ENCODE assay signal across 11 mouse cellular contexts in genomic region chr14:33333833-33334232, GRCm38 (mm10).
DNase-seq lines count a peak whose midpoint lies in the region; ATAC-seq and TF ChIP-seq lines count a peak whose summit lies in the region.
"Had no signal": no experiment of that assay in that cellular context is flagged by ENCODE, and none has a peak within 500 bp of the region (broad histone marks: within the 10 kb centered on the region; RNA-seq: fewer than 3 reads in every experiment).

No protein-coding gene starts in this region.

- H3K36me3 ChIP-seq in forebrain, postnatal 0 days (ENCODE audit: insufficient read depth) = no peaks in the 10 kb centered on the region
- no peaks in the 10 kb centered on the region for H3K36me3 ChIP-seq in forebrain, embryonic 12.5 days (replicated peaks)
- H3K36me3 ChIP-seq in midbrain, embryonic 10.5 days = no peaks in the 10 kb centered on the region
- no peaks in the 10 kb centered on the region for H3K36me3 ChIP-seq in midbrain, embryonic 16.5 days (ENCODE audit: control insufficient read depth, insufficient read depth, low read length)
- H3K36me3 ChIP-seq: liver, embryonic 15.5 days had no signal

- H3K27ac ChIP-seq in forebrain, postnatal 0 days (ENCODE audit: low read depth, low read length) = no peak overlapping the region
- H3K27ac ChIP-seq in forebrain, embryonic 12.5 days = no peak overlapping the region
- H3K27ac ChIP-seq in midbrain, embryonic 10.5 days (replicated peaks) = no peak overlapping the region
- H3K27ac ChIP-seq in midbrain, embryonic 16.5 days (ENCODE audit: low read length) = no peak overlapping the region
- H3K27ac ChIP-seq: liver, embryonic 15.5 days had no signal

- no peaks in the 10 kb centered on the region for H3K27me3 ChIP-seq in forebrain, postnatal 0 days (ENCODE audit: insufficient read depth, low read length)
- no peaks in the 10 kb centered on the region for H3K27me3 ChIP-seq in forebrain, embryonic 12.5 days
- no peaks in the 10 kb centered on the region for H3K27me3 ChIP-seq in midbrain, embryonic 10.5 days (ENCODE audit: low read depth, poor library complexity, severe bottlenecking)
- no peaks in the 10 kb centered on the region for H3K27me3 ChIP-seq in midbrain, embryonic 16.5 days (ENCODE audit: control insufficient read depth, insufficient read depth, low read depth, low read length)
- H3K27me3 ChIP-seq: liver, embryonic 15.5 days had no signal

- WGBS in forebrain, postnatal 0 days = 88% methylated on average over 4 of the region's 4 CpGs
- WGBS in forebrain, embryonic 12.5 days = 83% methylated on average over 4 of the region's 4 CpGs
- WGBS in midbrain, embryonic 10.5 days = 81% methylated on average over 4 of the region's 4 CpGs
- WGBS in midbrain, embryonic 16.5 days = 88% methylated on average over 4 of the region's 4 CpGs

- no peak overlapping the region for H3K9ac ChIP-seq in forebrain, postnatal 0 days
- no peak overlapping the region for H3K9ac ChIP-seq in forebrain, embryonic 12.5 days
- no peak overlapping the region for H3K9ac ChIP-seq in midbrain, embryonic 16.5 days (ENCODE audit: low read depth, low read length)
- H3K9ac ChIP-seq: liver, embryonic 15.5 days had no signal

- H3K4me3 ChIP-seq in forebrain, postnatal 0 days (ENCODE audit: low read depth, low read length) = no peak overlapping the region
- no peak overlapping the region for H3K4me3 ChIP-seq in forebrain, embryonic 12.5 days (replicated peaks)
- H3K4me3 ChIP-seq in midbrain, embryonic 10.5 days = no peak overlapping the region
- H3K4me3 ChIP-seq in midbrain, embryonic 16.5 days (ENCODE audit: low read depth, low read length) = no peak overlapping the region
- H3K4me3 ChIP-seq: liver, embryonic 15.5 days had no signal

- peak; percentile 62 for TF ChIP-seq CTCF in forebrain, postnatal 0 days (IDR thresholded peaks at IDR 0.05; ENCODE audit: low read depth)

- no peak for DNase-seq in forebrain, postnatal 0 days
- DNase-seq in midbrain, embryonic 10.5 days (ENCODE audit: low spot score) = peak; percentile 46
- DNase-seq in c-Kit-positive CD71-positive TER-119-positive erythroid progenitor cells, embryonic 14.5 days (ENCODE audit: low spot score) = peak; percentile 17
- peak; percentile 27 for DNase-seq in thymus, postnatal 0 days (ENCODE audit: low spot score)
- DNase-seq in layer of hippocampus, postnatal 25 days (ENCODE audit: extremely low spot score in 1 of 2, low spot score in 1 of 2) = no peak
- no peak for DNase-seq in layer of hippocampus, adult 9-10 months (ENCODE audit: low spot score)
- DNase-seq: cerebellum, adult 9-10 months; kidney, postnatal 14 days had no signal

- no peaks in the 10 kb centered on the region for H3K4me1 ChIP-seq in forebrain, postnatal 0 days (ENCODE audit: insufficient read depth)
- H3K4me1 ChIP-seq in forebrain, embryonic 12.5 days = no peaks in the 10 kb centered on the region
- H3K4me1 ChIP-seq in midbrain, embryonic 10.5 days = no peaks in the 10 kb centered on the region; the same call in 1 of the 2 replicates
- H3K4me1 ChIP-seq in midbrain, embryonic 16.5 days (ENCODE audit: control insufficient read depth, insufficient read depth, low read length) = no peaks in the 10 kb centered on the region
- H3K4me1 ChIP-seq: liver, embryonic 15.5 days had no signal

- no peak for ATAC-seq in forebrain, postnatal 0 days
- no peak for ATAC-seq in forebrain, embryonic 12.5 days (ENCODE audit: low FRiP score)
- no peak for ATAC-seq in midbrain, embryonic 16.5 days

- no peak overlapping the region for H3K4me2 ChIP-seq in forebrain, postnatal 0 days (ENCODE audit: low read depth)
- no peak overlapping the region for H3K4me2 ChIP-seq in forebrain, embryonic 12.5 days
- H3K4me2 ChIP-seq in midbrain, embryonic 16.5 days (ENCODE audit: low read length) = no peak overlapping the region
- H3K4me2 ChIP-seq: liver, embryonic 15.5 days had no signal

- H3K9me3 ChIP-seq in forebrain, postnatal 0 days (ENCODE audit: low read length) = no peaks in the 10 kb centered on the region
- no peaks in the 10 kb centered on the region for H3K9me3 ChIP-seq in forebrain, embryonic 12.5 days
- no peaks in the 10 kb centered on the region for H3K9me3 ChIP-seq in midbrain, embryonic 10.5 days (replicated peaks)
- H3K9me3 ChIP-seq in midbrain, embryonic 16.5 days (replicated peaks; ENCODE audit: control insufficient read depth, low read length, poor library complexity, severe bottlenecking) = no peaks in the 10 kb centered on the region
- H3K9me3 ChIP-seq: liver, embryonic 15.5 days had no signal

Comparison
In these comparisons a context has a peak if more than half of its experiments do, and no peak if none do; other contexts are left out.
1. DNase-seq: peak in midbrain, embryonic 10.5 days (single experiment), c-Kit-positive CD71-positive TER-119-positive erythroid progenitor cells, embryonic 14.5 days (single experiment) and thymus, postnatal 0 days (single experiment); none in forebrain, postnatal 0 days (single experiment), layer of hippocampus, postnatal 25 days (0 of 2) and layer of hippocampus, adult 9-10 months (single experiment).